Mouse (Mus musculus) frontal cortex, postnatal 10 days (tissue): Measurements from ENCODE around the gene Cilp.

Source experiments
- DNase-seq, 2 experiments: peaks; one replicate each; pipeline ENCODE4 v3.0.0; 2022; ENCODE audit warnings: low spot score in 2 of 2, mixed read lengths in 1 of 2

The Cilp gene

GRCm38 (mm10) chr9:65293580-65293972 is 28.6 kb downstream of the Cilp start:
- DNase-seq, result no peak

- peak; percentile 95 to 97 for DNase-seq
Observed at GRCm38 (mm10) chr9:65293973-65294715, 29.2 kb downstream of the Cilp start, which contains the start of gene Clpx. Gene Clpx (plus strand): TSS chr9:65294260.

DNA sequence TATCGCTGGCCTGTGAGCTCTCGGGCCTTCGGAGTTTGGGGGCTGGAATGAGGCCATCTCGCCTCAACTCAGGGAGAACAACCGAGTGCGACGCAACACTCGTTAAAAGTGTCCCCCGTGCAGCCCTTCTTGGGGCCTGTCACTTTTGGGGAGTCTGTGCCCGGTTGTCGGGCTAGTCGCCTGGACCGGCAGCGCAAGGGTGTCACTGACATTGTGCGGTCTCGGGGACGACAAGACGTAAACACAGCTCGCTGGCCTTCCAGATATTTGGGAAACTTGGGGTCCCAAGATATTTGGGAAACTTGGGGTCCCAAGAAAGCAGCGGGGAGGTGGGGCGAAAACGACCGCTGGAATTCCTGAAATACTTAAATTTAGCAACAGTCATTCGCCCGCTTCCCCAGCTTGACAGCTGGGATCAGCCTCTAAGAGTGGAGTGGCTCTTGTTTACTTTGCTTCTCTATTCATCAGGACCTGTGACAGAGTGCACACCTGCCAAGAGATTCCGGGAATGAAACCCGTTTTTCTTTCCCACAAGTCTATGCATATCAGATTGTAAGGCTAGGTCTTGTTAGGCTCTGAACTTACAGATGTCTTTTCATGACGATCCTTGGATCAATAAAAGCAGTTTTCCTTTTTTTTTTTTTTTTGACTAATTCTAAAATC is 29.9 kb downstream of the Cilp start:
- DNase-seq, result no peak

GRCm38 (mm10) chr9:65297056-65297455 is 32.1 kb downstream of the Cilp start:
- no peak for DNase-seq

GRCm38 (mm10) chr9:65298761-65299160 is 33.8 kb downstream of the Cilp start:
- no peak for DNase-seq

- no peak for DNase-seq
Observed at GRCm38 (mm10) chr9:65299650-65300049, 34.7 kb downstream of the Cilp start.

- DNase-seq, result no peak
Observed at GRCm38 (mm10) chr9:65302327-65302983, 37.5 kb downstream of the Cilp start.

- no peak for DNase-seq
Observed at GRCm38 (mm10) chr9:65303586-65303985, 38.6 kb downstream of the Cilp start.

DNA sequence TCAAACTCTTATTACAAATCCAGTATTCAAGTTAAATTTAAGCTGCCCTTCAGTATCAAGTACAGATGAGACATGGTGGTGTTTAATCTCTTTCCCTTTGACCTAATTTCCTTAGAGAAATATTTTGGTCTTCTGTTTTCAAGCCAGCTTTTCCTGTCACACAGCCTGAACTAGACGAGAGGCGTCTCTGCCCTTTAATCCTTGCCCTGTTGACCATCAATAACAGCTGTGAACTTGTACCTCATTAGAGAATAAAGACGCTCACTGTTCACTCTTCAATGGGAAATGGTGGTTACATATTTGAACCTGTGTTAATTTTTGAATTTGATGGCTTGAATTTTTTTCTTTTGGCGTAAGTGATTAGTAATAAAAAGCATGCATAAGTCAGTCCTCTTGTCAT is 39.3 kb downstream of the Cilp start:
- DNase-seq, result no peak

GRCm38 (mm10) chr9:65306672-65307071 is 41.7 kb downstream of the Cilp start:
- DNase-seq, result no peak

DNA sequence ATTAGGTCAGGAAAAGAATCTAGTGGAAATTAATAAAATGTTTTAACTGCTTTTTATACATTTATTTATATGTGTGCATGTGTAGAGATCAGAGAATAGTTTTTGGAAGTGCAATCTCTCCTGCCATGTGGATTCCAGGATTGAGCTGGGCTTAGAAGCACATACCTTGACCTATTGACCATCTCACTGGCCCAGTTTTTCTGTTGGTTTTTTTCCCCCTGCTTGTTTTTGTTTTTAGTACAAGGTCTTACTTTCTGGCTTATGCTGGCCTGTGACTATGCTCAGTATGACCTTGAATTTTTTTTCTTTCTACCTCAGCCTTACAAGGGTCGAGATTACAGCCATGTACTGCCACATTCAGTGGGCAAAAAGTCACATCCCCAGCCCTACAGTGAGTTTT is 43.0 kb downstream of the Cilp start:
- DNase-seq, result no peak

DNA sequence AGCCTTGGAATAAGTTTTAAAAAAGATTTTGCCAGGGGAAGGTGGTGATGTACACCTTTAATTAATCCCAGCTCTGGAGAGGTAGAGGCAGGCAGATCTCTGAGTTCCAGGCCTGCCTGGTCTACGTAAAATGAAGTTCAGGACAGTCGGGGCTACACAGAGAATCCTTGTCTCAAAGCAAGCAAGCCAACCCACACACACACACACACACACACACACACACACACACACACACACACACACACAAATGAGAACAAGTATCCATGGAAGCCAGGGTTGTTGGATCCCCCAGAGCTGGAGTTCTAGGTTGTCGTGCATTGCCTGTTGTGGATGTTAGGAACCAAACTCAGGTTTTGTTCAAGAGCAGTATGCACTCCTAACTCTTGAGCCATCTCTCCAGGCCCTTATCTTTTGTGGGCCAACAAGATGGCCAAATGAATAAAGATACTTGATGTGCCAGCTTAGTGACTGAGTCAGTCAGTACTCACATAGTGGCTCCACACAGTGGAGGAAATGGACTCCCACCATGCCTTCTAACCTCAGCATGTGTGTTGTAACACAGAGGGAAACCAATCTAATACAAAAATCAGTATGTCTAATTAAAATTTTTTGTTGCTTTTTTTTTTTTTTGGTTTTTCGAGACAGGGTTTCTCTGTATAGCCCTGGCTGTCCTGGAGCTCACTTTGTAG is 47.8 kb downstream of the Cilp start:
- DNase-seq, result no peak

GRCm38 (mm10) chr9:65313846-65314245 is 48.9 kb downstream of the Cilp start:
- DNase-seq, result no peak

- DNase-seq, result no peak
Observed at GRCm38 (mm10) chr9:65322255-65322900, 57.4 kb downstream of the Cilp start.

- DNase-seq, result no peak
Observed at GRCm38 (mm10) chr9:65325971-65326370, 61.0 kb downstream of the Cilp start.

DNA sequence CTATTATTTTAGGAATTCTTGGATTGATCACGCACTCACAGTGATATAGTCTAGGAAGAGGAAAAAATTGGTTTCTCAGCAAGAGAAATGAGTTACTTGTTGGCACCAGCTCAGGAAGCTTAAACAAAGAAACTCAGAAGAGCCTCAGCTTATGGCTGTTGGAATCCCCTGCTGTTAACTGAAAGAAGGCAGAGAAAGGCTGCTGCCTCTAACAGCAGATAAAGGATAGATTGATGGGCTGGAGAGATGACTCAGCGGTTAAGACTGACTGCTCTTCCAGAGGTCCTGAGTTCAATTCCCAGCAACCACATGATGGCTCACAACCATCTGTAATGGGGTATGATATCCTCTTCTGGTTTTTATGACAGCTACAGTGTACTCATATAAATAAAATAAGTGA is 62.4 kb downstream of the Cilp start:
- DNase-seq, result no peak
